Mouse (Mus musculus) activated CD4-positive, CD25-positive, alpha-beta regulatory T cell, adult 4 months (primary cell): ENCODE results near the gene 1810010D01Rik. TPM values are rescaled to one million over a fixed set of nuclear protein-coding genes. Genes with fewer than 3 reads are reported as not detected.
A peak's percentile ranks its signal among the peaks of the same experiment; 100 is the strongest.

ENCODE experiments used
- ATAC-seq: one replicate; pipeline ENCODE4 v1.8.0; 2017
- polyA plus RNA-seq, 2 experiments: library from polyadenylated mRNA; unstranded; fragments of 100-300 nt; shearing (Covaris generic); gene quantifications; one replicate each; pipeline ENCODE4 v1.2.1; 2017

Gene 1810010D01Rik
- polyA plus RNA-seq, result not detected

DNA sequence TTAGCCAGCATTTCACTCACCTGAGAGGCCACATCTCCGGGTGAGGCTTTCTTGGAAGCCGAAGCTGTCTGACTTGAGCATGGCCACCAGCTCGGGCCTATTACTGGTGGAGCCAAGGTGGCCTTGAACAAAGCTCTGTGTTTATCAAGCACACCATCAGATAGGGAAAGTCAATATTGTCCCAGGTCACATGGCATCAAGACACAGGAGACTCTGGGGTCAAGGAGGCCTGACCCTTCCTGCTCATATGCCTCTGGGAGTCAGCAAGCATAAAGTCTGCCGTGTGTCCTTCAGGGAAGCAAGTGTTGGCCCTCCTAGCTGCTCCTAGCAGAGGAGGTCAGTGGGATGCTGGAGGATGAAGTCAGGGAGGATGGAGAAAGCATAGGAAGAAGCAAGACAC, at the start of gene 1810010D01Rik:
Gene 1810010D01Rik (minus strand): TSS at position 114 of the 400 bp plus-strand sequence.
- no peak for ATAC-seq

GRCm38 (mm10) chr7:145256092-145256491, 48.2 kb upstream of the 1810010D01Rik start:
- no peak for ATAC-seq

DNA sequence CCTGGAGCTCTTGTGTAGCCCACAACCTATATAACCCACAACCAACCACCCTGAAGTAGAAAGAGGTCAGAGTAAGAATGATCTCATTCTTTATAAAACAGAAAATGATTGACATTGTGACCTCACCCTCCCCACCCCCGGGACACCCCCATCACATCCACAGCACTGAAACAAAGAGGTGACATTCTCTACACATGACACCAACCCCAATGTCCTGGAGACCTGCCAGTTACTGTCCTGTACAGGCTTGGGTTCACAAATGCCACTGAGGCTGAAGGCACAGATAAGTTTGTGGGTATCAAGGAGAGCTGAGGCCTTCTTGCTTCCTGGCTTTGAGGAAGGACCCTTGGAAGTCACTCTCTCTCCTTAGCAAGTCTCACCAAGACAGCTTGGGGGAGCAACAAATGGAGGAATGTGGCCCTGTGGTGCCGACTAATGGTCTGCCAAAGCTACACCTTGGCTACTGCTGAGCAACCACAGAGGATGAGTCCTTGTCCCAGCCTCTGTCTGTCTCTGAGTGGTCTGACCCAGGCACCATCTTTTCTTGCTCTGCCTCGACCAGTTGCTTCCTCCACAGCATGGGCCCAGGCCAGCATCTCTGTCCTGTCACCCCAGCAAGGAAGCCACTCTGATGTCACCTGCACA, 46.2 kb upstream of the 1810010D01Rik start:
- ATAC-seq, result no peak

DNA sequence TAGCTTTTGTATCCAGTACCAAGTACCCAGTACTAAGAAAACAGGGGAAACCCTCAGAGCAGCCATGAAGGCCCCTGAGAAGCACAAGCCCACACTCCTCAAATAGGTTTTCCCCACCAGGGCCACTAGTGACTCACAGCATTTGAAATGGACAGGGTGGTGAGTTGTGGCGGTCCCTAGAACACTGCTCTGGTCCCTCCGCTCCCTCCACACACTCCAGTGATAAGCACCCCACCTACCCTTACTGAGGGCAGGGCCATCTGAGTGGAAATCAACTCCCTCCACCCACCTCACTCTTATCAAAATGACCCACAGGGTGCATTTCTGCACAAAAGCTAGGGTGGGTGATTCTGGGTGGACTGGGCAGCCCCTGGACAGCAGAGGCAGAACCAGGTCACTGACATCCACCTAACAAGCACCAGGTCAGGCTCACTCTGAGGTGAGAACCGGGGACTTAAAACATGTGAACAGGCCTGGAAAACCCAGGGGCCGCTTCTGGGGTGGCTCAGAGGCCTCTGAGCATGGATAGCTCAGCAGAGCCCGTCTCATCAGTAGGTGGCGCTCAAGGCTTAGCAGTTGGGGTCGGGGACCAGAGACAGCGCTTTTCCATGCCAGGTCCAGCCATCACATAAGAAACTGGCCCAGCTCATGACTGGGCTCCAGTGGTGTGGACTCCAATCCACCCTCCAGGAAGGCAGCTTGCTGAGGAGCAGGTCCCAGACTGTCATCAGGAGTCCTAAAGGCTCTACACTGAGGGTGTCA, 45.0 kb upstream of the 1810010D01Rik start:
- no peak for ATAC-seq

GRCm38 (mm10) chr7:145250225-145250624, 42.3 kb upstream of the 1810010D01Rik start:
- no peak for ATAC-seq

- no peak for ATAC-seq
Measured at GRCm38 (mm10) chr7:145248911-145249310, 41.0 kb upstream of the 1810010D01Rik start.

GRCm38 (mm10) chr7:145242851-145243712, 35.2 kb upstream of the 1810010D01Rik start:
- peak; percentile 85 for ATAC-seq

DNA sequence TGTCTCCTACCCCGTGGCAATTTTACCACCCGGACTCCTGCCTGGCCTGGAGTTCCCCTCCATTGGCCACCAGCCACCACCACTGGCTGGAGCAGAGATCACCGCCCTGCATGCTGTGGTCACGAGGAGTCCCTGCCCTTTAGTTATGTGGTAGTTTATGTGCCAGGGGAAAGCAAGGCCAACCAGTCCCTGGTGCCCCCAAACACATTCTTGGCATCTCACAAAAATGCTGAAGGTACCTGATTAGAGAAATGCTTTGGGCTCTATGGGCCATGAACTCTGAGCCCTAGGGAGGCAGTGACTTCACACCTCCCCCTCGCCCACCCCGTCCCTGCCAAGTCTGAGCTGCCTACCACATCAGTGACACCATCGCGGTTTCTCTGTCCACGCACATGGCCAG, 34.1 kb upstream of the 1810010D01Rik start:
- ATAC-seq, result no peak

DNA sequence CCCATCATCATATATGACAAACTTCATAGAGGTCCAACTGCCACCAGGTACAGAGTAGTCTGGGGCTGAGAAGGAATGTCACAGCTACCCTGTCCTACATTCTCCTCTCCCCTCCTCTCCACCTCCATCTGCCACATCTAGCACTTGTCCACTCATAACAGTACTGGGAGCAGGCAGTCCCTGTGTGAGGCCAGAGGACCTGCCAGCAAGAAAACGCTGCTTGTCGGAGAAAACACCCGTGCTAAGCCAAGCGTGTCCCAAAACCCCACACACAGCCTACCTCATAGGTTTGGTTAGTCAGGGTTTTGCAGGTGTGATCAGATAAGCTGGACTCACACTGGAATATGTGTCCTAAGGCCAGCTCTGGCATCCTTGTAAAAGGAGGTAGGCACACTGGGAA, 33.0 kb upstream of the 1810010D01Rik start:
- ATAC-seq, result no peak

DNA sequence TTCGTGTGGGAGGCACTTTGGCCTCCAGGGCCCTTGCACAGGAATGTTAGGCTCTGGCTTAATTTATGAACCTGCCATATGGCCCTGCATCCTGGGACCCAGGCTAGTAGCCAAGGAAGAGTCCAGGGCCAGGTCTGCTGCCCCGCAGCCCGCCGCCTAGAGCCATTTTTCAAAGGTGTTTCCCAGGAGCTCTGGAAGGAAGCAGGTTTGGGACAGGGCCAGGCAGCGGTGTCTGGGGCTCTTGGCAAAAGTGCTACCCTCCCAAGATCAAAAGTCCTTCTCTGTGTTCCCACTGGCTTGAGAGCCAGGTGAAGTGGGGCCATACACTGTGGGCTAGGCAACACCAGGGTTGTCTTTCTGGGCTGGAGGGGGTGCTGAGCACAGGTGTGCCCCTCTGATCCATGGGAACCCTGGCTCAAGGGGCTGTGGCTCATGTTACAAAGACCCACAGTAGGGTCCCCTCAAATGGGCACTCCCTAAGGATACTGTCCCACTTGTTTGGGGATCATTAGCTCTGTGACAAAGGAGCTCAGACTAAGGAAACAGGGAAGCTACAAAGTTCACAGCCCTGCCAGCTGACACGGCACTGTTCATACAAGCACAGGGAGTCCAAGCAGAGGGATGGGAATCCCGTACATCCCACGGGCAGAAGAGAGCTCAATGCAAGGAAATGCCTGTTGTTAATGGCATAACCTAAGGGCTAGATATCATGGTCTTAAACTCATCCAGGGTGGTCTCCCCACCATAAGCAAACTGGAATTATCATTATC, 32.0 kb upstream of the 1810010D01Rik start:
- ATAC-seq, result no peak

DNA sequence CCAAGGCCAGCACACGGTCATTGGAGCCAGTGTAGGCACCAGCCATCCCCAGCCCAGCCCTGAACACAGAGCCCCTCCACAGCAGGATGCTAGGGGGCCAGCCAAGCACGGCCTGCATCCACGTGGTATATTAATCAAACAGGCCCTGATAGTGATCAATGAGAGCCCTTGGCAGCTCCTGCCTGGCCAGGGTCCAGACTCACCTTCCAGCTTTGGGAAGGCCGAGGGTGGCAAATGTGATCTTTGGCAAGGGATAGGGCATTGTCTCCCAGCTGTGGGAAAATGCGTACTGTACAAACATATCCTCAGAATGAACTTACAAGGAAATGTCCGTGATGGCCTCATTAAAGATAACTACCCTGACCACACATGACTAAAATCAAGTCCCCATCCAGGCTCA, 31.2 kb upstream of the 1810010D01Rik start:
- ATAC-seq, result no peak

- no peak for ATAC-seq
Measured at GRCm38 (mm10) chr7:145234841-145235790, 27.2 kb upstream of the 1810010D01Rik start.

- ATAC-seq, result no peak
Measured at GRCm38 (mm10) chr7:145231659-145232058, 23.7 kb upstream of the 1810010D01Rik start.

DNA sequence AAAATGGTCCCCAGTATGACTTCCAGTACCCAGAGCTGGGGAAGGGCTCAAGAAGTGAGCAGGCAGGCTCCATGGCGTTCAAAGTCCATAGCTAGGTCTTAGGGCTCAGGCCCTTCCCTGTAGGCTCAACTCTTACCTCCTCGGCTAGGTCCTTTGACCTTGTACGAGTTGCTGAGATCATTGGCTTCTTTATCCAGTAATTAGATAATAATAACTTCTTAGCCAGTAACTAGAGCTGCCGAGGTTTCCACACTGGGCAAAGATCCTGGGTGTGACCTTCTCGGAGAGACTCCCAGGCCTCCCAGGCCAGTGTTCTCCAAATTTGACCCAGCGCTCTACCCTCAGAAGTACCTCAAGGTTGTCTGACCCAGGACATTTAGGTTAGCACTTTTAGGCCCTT, 18.7 kb upstream of the 1810010D01Rik start:
- ATAC-seq, result no peak

DNA sequence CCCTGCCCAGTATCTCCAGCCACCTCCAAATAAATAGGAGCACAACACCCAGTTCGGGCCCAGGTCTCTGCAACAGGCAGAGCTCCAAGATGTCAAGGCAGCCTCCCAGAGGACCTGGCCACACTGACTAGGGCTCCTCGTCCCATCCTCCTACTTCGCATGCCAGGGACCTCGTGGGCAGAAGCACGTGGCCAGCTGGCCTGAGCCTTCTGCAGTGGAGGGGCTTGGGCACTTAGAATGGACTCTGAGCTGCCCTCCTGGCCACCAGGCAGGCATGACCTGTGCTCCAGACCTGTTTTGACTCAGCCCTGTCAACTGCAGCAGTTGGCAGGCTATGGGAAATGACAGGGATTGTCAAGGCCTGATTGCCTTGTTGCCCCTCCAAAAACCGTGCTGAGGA, 17.7 kb upstream of the 1810010D01Rik start:
- ATAC-seq, result no peak

DNA sequence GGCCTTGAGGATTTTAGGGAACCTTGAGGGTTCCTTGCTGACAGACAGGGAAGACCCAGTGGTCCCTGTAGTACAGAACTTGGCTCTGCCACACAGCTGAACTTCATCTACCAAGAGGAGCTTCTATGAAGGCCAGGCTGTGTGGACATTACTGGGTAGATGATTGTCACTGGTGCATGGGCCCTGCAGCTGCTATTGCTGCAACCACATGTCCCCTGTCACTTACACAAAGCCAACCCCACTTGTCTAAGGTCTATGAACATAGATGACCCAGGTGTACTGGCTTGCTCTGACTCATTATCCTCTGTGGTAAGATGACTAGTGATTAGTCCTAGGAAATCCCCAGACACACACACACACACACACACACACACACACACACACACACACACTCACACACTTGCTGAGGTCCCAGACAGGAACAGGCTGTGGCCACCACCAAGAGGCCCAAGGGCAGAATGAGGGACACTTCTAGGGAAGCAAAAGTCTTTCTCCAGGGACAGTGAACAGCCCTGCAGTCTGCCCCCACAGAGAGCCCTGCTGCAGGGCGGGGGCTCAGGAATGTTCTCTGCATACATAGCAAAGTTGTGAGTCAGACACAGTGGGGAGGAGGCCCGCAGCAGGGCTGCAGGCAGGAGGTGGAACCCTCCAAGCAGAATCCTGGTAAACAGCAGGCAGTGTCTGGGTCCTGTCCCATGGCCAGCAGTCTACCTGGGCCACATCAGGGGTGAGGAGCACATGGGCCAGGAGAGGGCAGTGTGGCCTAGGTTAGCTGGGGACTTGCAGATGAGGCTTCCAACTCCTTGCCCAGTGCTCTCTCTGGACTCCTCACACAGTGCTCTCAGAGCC, 14.1 kb upstream of the 1810010D01Rik start:
- no peak for ATAC-seq

DNA sequence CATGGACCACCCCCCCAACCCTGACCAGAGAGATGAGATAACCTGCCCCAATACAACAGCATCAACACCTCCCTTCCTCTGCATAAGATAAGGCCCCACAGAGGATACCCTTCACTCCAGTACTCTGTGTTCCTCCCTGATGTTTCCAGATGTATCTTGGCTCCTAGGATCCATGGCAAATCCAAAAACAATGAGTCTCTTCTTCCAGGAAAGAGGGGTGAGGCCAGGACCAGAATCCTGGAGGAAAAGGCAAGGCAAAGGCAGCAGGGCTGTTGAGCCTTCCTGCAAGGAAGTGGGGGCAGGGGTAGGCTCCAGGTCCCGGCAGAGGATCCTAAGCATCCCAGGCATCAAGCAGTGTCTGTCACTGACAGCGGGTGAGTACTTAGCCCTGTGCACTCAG, 13.4 kb upstream of the 1810010D01Rik start:
- ATAC-seq, result no peak

- no peak for ATAC-seq
Measured at GRCm38 (mm10) chr7:145219420-145219831, 11.5 kb upstream of the 1810010D01Rik start.

DNA sequence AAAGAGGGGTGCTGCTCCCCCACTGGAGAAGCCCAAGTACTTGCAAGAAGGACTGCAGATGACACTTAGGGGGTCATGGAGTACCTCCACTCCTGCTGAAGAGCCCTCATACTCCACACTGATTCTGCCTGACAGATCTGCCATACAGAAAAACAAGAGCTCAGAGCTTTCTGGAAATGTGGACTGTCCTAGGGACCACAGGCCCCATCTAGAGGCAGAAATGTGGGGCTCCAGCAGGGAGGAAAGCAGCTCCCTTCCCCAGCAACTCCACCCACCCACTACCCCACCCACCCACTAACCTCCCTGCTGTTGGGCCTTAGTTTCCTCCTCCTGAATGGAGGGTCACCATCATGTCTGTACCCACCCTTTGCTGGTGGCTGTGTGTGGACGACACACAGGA, 8.7 kb upstream of the 1810010D01Rik start:
- no peak for ATAC-seq

DNA sequence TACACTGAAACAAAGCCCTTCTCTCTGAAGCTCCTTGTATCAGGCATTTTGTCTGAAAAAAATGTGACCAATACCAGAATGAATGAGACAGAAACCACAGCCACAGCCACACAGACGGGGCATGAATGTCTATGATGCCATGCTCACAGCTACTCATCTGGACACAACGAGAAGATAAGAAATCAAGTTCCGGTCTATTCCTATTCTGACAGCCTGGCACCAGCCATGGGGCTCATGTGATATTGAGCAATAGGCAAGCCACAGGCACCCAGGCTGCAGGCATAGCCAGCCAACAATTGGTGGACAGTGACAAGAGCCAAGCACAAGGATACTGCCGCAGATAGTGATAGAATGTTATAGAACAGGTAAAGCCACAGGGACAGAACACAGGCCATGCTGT, 7.6 kb upstream of the 1810010D01Rik start:
- ATAC-seq, result no peak
